Mouse (Mus musculus): ENCODE results near the gene Olfr1152.

Olfr1152 gene

DNA sequence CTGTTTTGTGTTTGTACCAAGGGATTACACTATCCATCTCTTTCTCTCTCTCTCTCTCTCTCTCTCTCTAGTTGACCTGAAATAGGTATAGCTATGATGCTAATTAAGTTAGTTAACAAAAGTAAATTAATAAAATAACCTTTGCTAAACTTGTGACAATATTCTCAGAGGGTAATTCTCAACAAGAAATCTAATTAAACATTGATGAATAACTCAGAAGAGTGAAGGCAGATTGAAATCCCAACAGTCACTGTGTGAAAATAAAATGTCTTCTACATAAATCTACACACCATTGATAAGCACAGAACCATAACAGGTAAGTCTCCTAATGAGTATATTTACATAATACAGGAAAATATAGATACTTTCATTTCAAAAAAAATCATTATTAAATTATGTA, at the start of gene Olfr1152:
Gene Olfr1152 (plus strand): TSS at position 301 of the 400 bp plus-strand sequence.
- no peak for DNase-seq (ENCODE audit: low spot score in 2 of 2)

DNA sequence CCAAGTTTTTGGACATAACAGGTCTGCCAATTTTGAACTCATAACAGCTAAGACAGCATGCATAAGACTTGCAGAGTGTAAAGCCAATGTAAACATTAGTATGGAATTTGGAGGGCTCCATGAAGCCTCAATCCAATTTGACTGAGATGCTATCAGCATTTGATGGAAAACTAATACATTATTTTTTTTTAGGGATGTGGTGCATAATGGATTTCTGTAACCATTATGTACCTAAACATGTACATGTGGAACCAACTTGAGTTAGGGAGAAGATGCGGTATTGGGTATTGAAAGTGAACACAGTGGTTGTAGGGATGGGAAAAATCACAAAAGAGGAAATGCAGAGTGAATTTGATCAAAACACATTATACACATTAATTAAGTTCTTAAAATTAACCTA, 36.1 kb upstream of the Olfr1152 start, which contains the start of gene Olfr1148:
Gene Olfr1148 (plus strand): TSS at position 301 of the 400 bp plus-strand sequence.
- no peak for DNase-seq (ENCODE audit: low spot score in 2 of 2)

DNA sequence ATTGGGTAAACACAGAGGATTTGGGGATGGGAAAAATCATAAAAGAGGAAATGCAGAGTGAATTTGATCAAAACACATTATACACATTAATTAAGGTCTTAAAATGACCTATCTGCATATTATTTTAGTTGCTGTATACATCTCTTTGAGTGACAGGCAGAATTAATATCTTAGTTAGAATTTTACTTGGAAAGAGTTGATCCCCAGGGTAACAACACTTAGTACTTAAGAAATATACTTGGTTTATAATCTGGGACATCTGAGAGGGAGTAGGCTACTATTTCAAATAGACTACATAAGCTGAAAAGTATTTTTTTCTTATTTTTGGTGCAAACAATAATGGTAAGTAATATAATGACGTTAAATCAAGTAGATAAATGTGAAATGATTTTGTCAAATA, 22.6 kb upstream of the Olfr1152 start, which contains the start of gene Olfr1150-ps1:
Gene Olfr1150-ps1 (plus strand): TSS at position 301 of the 400 bp plus-strand sequence.
- no peak for DNase-seq (ENCODE audit: low spot score in 2 of 2)

DNA sequence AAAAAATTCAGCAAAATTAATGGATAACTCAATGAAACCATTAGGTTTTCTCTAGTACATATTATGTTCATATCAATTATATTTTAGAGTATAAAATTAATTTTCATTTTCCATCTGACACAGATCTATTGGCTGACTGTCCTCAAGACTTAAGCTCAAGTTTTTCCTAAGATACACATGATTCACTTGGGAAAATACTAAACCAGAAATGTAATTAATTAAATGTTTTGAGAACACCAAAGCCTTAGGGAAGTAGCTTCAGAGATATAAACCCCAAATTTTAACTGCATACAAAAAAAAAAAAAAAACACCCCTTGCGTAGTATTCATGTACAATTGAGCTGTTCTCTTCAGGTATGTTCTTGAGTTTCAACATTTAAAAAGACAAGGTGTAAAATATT, 10.7 kb upstream of the Olfr1152 start, which contains the start of gene Olfr1151:
Gene Olfr1151 (plus strand): TSS at position 301 of the 400 bp plus-strand sequence.
- DNase-seq (ENCODE audit: low spot score in 2 of 2): no peak

DNA sequence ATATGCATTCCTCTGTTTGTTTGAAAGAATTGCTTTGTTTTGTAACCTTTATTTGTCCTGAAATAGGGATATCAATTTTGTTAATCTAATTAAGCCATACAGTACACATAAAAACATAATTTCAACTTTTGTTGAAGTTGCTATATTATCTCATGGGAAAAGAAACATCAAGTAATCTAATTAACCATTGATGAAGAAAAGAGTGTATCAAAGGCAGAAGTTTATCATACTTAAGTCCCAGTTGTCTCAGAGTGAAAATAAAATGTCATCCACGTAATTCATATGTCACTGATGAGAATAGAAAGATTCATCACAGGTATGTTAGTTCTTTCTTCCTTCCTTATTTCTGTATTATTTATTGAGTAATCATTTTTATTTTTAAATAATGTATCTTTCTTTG, 28.4 kb downstream of the Olfr1152 start, which contains the start of gene Olfr1153:
Gene Olfr1153 (plus strand): TSS at position 301 of the 400 bp plus-strand sequence.
- no peak for DNase-seq (ENCODE audit: low spot score in 2 of 2)

DNA sequence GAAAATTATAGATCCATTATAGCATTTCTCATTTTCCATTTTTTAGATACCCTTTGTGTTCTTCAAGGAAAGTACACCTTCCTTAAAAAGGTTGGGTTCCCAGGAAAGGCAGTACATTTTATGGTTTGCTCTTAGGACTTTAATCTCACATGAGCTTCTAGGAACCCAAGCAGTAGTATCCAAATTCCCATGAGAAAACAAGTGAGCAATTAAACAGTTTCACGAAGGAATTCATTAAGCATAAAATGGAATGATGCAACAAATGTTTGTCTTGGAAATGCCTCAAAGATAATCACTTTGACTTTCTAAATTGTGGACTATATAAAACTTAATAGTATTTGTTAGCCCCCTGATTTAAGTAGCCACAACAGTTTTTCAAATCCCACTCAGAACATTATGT, 38.8 kb downstream of the Olfr1152 start, which contains the start of gene Olfr1154:
Gene Olfr1154 (minus strand): TSS at position 101 of the 400 bp plus-strand sequence.
- no peak for DNase-seq (ENCODE audit: low spot score in 2 of 2)
